ENCODE assay signal across 14 mouse cellular contexts in genomic region chr17:5980860-5981259, GRCm38 (mm10). TPM values are rescaled to one million over a fixed set of nuclear protein-coding genes. Genes with fewer than 3 reads are reported as not detected.
DNase-seq lines count a peak whose midpoint lies in the region; ATAC-seq and TF ChIP-seq lines count a peak whose summit lies in the region.
"Had no signal": no experiment of that assay in that cellular context is flagged by ENCODE, and none has a peak within 500 bp of the region (broad histone marks: within the 10 kb centered on the region; RNA-seq: fewer than 3 reads in every experiment).

No protein-coding gene starts in this region.

- no peaks in the 10 kb centered on the region for H3K79me2 ChIP-seq in liver, adult 2 months (ENCODE audit: control insufficient read depth, insufficient read depth, low read length)

- H3K4me3 ChIP-seq in embryonic facial prominence, embryonic 11.5 days (ENCODE audit: low read depth, low read length) = no peak overlapping the region
- no peak overlapping the region for H3K4me3 ChIP-seq in embryonic facial prominence, embryonic 10.5 days
- H3K4me3 ChIP-seq in liver, adult 2 months (ENCODE audit: insufficient read depth, low read depth, low read length) = no peak overlapping the region
- no peak overlapping the region for H3K4me3 ChIP-seq in liver, embryonic 12.5 days
- no peak overlapping the region for H3K4me3 ChIP-seq in stomach, postnatal 0 days (ENCODE audit: low read depth, low read length)
- H3K4me3 ChIP-seq: forebrain, embryonic 12.5 days; heart, embryonic 12.5 days; kidney, embryonic 15.5 days; limb, embryonic 15.5 days had no signal

- peak; percentile 76 for TF ChIP-seq CTCF in liver, adult 2 months (IDR thresholded peaks at IDR 0.05; ENCODE audit: low read depth, low read length)
- peak; percentile 75 for TF ChIP-seq CTCF in stomach, postnatal 0 days (IDR thresholded peaks at IDR 0.05; ENCODE audit: low read depth)

- peaks cover 3% of the 10 kb centered on the region; the same call in 1 of the 2 replicates for H3K4me1 ChIP-seq in embryonic facial prominence, embryonic 11.5 days (ENCODE audit: control insufficient read depth, insufficient read depth, low read length)
- H3K4me1 ChIP-seq in embryonic facial prominence, embryonic 10.5 days = peaks cover 38% of the 10 kb centered on the region
- peaks cover 17% of the 10 kb centered on the region for H3K4me1 ChIP-seq in liver, adult 2 months (ENCODE audit: control insufficient read depth, insufficient read depth, low read length)
- peaks cover 28% of the 10 kb centered on the region for H3K4me1 ChIP-seq in liver, embryonic 12.5 days
- H3K4me1 ChIP-seq in stomach, postnatal 0 days (replicated peaks; ENCODE audit: control insufficient read depth, insufficient read depth) = peaks cover 23% of the 10 kb centered on the region

- 42% methylated on average over 6 of the region's 6 CpGs for WGBS in embryonic facial prominence, embryonic 11.5 days
- WGBS in embryonic facial prominence, embryonic 10.5 days = 38% methylated on average over 6 of the region's 6 CpGs
- WGBS in liver, adult 2 months = 51% methylated on average over 6 of the region's 6 CpGs
- WGBS in liver, embryonic 12.5 days (ENCODE audit: insufficient replicate concordance) = 37% methylated on average over 6 of the region's 6 CpGs
- 49% methylated on average over 6 of the region's 6 CpGs for WGBS in stomach, postnatal 0 days

- no peak overlapping the region for H3K9ac ChIP-seq in embryonic facial prominence, embryonic 11.5 days (replicated peaks; ENCODE audit: low read length)
- H3K9ac ChIP-seq in liver, adult 2 months (ENCODE audit: low read depth, low read length) = no peak overlapping the region
- no peak overlapping the region for H3K9ac ChIP-seq in liver, embryonic 12.5 days
- H3K9ac ChIP-seq in stomach, postnatal 0 days (ENCODE audit: low read length) = no peak overlapping the region
- H3K9ac ChIP-seq: forebrain, embryonic 12.5 days; heart, embryonic 12.5 days; kidney, embryonic 15.5 days; limb, embryonic 15.5 days had no signal

- DNase-seq in embryonic facial prominence, embryonic 11.5 days (ENCODE audit: low spot score) = peak; percentile 28
- DNase-seq in embryonic facial prominence, embryonic 10.5 days (ENCODE audit: low spot score) = no peak
- DNase-seq in liver, adult 2 months (ENCODE audit: extremely low read depth, low read depth, low spot score) = peak; percentile 30
- peak; percentile 18 for DNase-seq in T-cell, adult 2 months (ENCODE audit: low spot score)
- DNase-seq in stomach, postnatal 0 days (ENCODE audit: low spot score) = peak; percentile 65
- no peak for DNase-seq in layer of hippocampus, adult 11-12 months (ENCODE audit: low spot score)
- DNase-seq: adrenal gland, postnatal 10 days had no signal

- TF ChIP-seq POLR2A in liver, adult 2 months (IDR thresholded peaks at IDR 0.05; ENCODE audit: extremely low read depth, insufficient read depth, low read length) = no peak

- H3K27me3 ChIP-seq in embryonic facial prominence, embryonic 11.5 days (ENCODE audit: control insufficient read depth, insufficient read depth, low read length) = no peaks in the 10 kb centered on the region
- H3K27me3 ChIP-seq in embryonic facial prominence, embryonic 10.5 days (replicated peaks; ENCODE audit: low read depth, poor library complexity, severe bottlenecking) = 0 out of 2 replicates have a peak, but pooled peaks cover 4% of the 10 kb centered on the region
- H3K27me3 ChIP-seq in liver, adult 2 months (ENCODE audit: control insufficient read depth, insufficient read depth, low read length) = no peaks in the 10 kb centered on the region
- peaks cover 39% of the 10 kb centered on the region for H3K27me3 ChIP-seq in liver, embryonic 12.5 days (replicated peaks)
- H3K27me3 ChIP-seq in stomach, postnatal 0 days (ENCODE audit: control insufficient read depth, insufficient read depth, low read length) = no peaks in the 10 kb centered on the region
- H3K27me3 ChIP-seq: heart, embryonic 12.5 days; limb, embryonic 15.5 days had no signal

- no peak for TF ChIP-seq EP300 in stomach, postnatal 0 days (optimal IDR thresholded peaks at IDR 0.05)

- no peak for ATAC-seq in embryonic facial prominence, embryonic 11.5 days (replicated peaks; ENCODE audit: insufficient number of reproducible peaks, low FRiP score, low TSS enrichment, low read depth)
- ATAC-seq in liver, embryonic 12.5 days = no peak
- ATAC-seq in stomach, postnatal 0 days (ENCODE audit: low FRiP score, low TSS enrichment) = no peak
- no peak for ATAC-seq in frontal cortex, adult (ENCODE audit: low TSS enrichment)
- ATAC-seq: midbrain, embryonic 16.5 days had no signal

- no peak overlapping the region for H3K4me2 ChIP-seq in embryonic facial prominence, embryonic 11.5 days (ENCODE audit: low read depth, low read length)
- H3K4me2 ChIP-seq in liver, embryonic 12.5 days = no peak overlapping the region
- no peak overlapping the region for H3K4me2 ChIP-seq in stomach, postnatal 0 days (replicated peaks; ENCODE audit: low read depth)
- H3K4me2 ChIP-seq: forebrain, embryonic 12.5 days; heart, embryonic 12.5 days; kidney, embryonic 15.5 days; limb, embryonic 15.5 days had no signal

- H3K27ac ChIP-seq in embryonic facial prominence, embryonic 11.5 days (replicated peaks; ENCODE audit: low read depth, low read length) = no peak overlapping the region
- H3K27ac ChIP-seq in embryonic facial prominence, embryonic 10.5 days (replicated peaks) = no peak overlapping the region
- H3K27ac ChIP-seq in liver, adult 2 months (replicated peaks; ENCODE audit: insufficient read depth, low read depth, low read length) = no peak overlapping the region
- no peak overlapping the region for H3K27ac ChIP-seq in liver, embryonic 12.5 days
- no peak overlapping the region for H3K27ac ChIP-seq in stomach, postnatal 0 days (replicated peaks)
- H3K27ac ChIP-seq: forebrain, embryonic 12.5 days; kidney, embryonic 15.5 days; limb, embryonic 15.5 days had no signal

- H3K36me3 ChIP-seq in embryonic facial prominence, embryonic 11.5 days (replicated peaks; ENCODE audit: control insufficient read depth, insufficient read depth, low read depth, low read length) = no peaks in the 10 kb centered on the region
- H3K36me3 ChIP-seq in embryonic facial prominence, embryonic 10.5 days (replicated peaks) = no peaks in the 10 kb centered on the region
- no peaks in the 10 kb centered on the region for H3K36me3 ChIP-seq in liver, adult 2 months (ENCODE audit: control insufficient read depth, insufficient read depth, low read length)
- H3K36me3 ChIP-seq in liver, embryonic 12.5 days = no peaks in the 10 kb centered on the region
- H3K36me3 ChIP-seq in stomach, postnatal 0 days (ENCODE audit: control insufficient read depth, insufficient read depth, low read length) = no peaks in the 10 kb centered on the region; the same call in 1 of the 2 replicates
- H3K36me3 ChIP-seq: forebrain, embryonic 12.5 days; heart, embryonic 12.5 days; kidney, embryonic 15.5 days; limb, embryonic 15.5 days had no signal

- no peaks in the 10 kb centered on the region for H3K9me3 ChIP-seq in embryonic facial prominence, embryonic 11.5 days (replicated peaks; ENCODE audit: control insufficient read depth, low read length)
- no peaks in the 10 kb centered on the region for H3K9me3 ChIP-seq in embryonic facial prominence, embryonic 10.5 days
- H3K9me3 ChIP-seq in liver, embryonic 12.5 days (replicated peaks) = no peaks in the 10 kb centered on the region
- H3K9me3 ChIP-seq in stomach, postnatal 0 days (ENCODE audit: control insufficient read depth, low read length) = no peaks in the 10 kb centered on the region
- H3K9me3 ChIP-seq: forebrain, embryonic 12.5 days; heart, embryonic 12.5 days; kidney, embryonic 15.5 days; limb, embryonic 15.5 days had no signal

RNA-seq across cellular contexts. Expression of gene Synj2, which starts 39.8 kb away (rescaled TPM):
- 1.9 and 2.0 TPM in 2 replicates for polyA plus RNA-seq in embryonic facial prominence, embryonic 11.5 days (2014; fragmentation: Nextera tagmentation; extraction: Ambion mirVana)
- polyA plus RNA-seq in embryonic facial prominence, embryonic 10.5 days (2016; fragmentation: Nextera tagmentation; extraction: Ambion mirVana) = 1.4 and 1.8 TPM in 2 replicates
- 3.0 and 3.7 TPM in 2 replicates for total RNA-seq in liver, adult 2 months (2014; rRNA removed)
- polyA plus RNA-seq in liver, adult 2 months (2012; rRNA removed) = 0.66 and 1.2 TPM in 2 replicates
- 1.6 and 1.8 TPM in 2 replicates for polyA plus RNA-seq in liver, embryonic 12.5 days (2016; fragmentation: Nextera tagmentation; extraction: Ambion mirVana)
- polyA plus RNA-seq in stomach, postnatal 0 days (2015; fragmentation: Nextera tagmentation; extraction: Ambion mirVana) = 3.2 and 3.3 TPM in 2 replicates

Comparison
In these comparisons a context has a peak if more than half of its experiments do, and no peak if none do; other contexts are left out.
1. DNase-seq: peak in embryonic facial prominence, embryonic 11.5 days (single experiment), liver, adult 2 months (single experiment), T-cell, adult 2 months (single experiment) and stomach, postnatal 0 days (single experiment); none in embryonic facial prominence, embryonic 10.5 days (single experiment) and layer of hippocampus, adult 11-12 months (single experiment).